Mouse (Mus musculus): Measurements from ENCODE around the gene Mrnip. TPM values are rescaled to one million over a fixed set of nuclear protein-coding genes. Genes with fewer than 3 reads are reported as not detected.
A peak's percentile ranks its signal among the peaks of the same experiment; 100 is the strongest.

Mrnip gene
- polyA plus RNA-seq, 1 experiment, result 3.8 TPM

GRCm38 (mm10) chr11:50217811-50218210 lies 43.6 kb downstream of the Mrnip start:
- WGBS, result 59% methylated on average over 4 of the region's 4 CpGs
- 0 out of 2 replicates have a peak overlapping the region, but pooled peaks have one; percentile 8 for H3K27ac ChIP-seq (ENCODE audit: insufficient read depth, low read depth, low read length)
- H3K27me3 ChIP-seq (ENCODE audit: control insufficient read depth, insufficient read depth, low read length), result no peaks in the 10 kb centered on the region
- peaks cover 17% of the 10 kb centered on the region for H3K4me1 ChIP-seq (ENCODE audit: control insufficient read depth, insufficient read depth, insufficient read length, low read length)
- TF ChIP-seq CTCF (IDR thresholded peaks at IDR 0.05; ENCODE audit: extremely low read depth, insufficient read length, insufficient replicate concordance, low read depth, low read length), result no peak
- H3K36me3 ChIP-seq (ENCODE audit: control insufficient read depth, insufficient read depth, low read length), result no peaks in the 10 kb centered on the region
- no peak overlapping the region for H3K4me3 ChIP-seq (ENCODE audit: low read depth, low read length)

GRCm38 (mm10) chr11:50219833-50220232 lies 45.6 kb downstream of the Mrnip start:
- Histone ChIP-seq H3K4me3 (ENCODE audit: low read depth, low read length) (no peak overlapping the region), H3K27me3 (ENCODE audit: control insufficient read depth, insufficient read depth, low read length) (no peaks in the 10 kb centered on the region), H3K36me3 (ENCODE audit: control insufficient read depth, insufficient read depth, low read length) (no peaks in the 10 kb centered on the region), H3K27ac (ENCODE audit: insufficient read depth, low read depth, low read length) (no peak overlapping the region), H3K4me1 (ENCODE audit: control insufficient read depth, insufficient read depth, insufficient read length, low read length) (peaks cover 10% of the 10 kb centered on the region)
- WGBS, result 39% methylated on average over 2 of the region's 2 CpGs
- TF ChIP-seq POLR2A (IDR thresholded peaks at IDR 0.05; ENCODE audit: low read depth, low read length) (no peak), CTCF (IDR thresholded peaks at IDR 0.05; ENCODE audit: extremely low read depth, insufficient read length, insufficient replicate concordance, low read depth, low read length) (no peak)

- Histone ChIP-seq H3K36me3 (ENCODE audit: control insufficient read depth, insufficient read depth, low read length) (no peaks in the 10 kb centered on the region), H3K4me3 (ENCODE audit: low read depth, low read length) (peak overlapping the region; percentile 2), H3K27me3 (ENCODE audit: control insufficient read depth, insufficient read depth, low read length) (no peaks in the 10 kb centered on the region), H3K4me1 (ENCODE audit: control insufficient read depth, insufficient read depth, insufficient read length, low read length) (peaks cover 24% of the 10 kb centered on the region), H3K27ac (ENCODE audit: insufficient read depth, low read depth, low read length) (0 out of 2 replicates have a peak overlapping the region, but pooled peaks have one; percentile 7)
- 29% methylated on average over 7 of the region's 7 CpGs for WGBS
- TF ChIP-seq CTCF (IDR thresholded peaks at IDR 0.05; ENCODE audit: extremely low read depth, insufficient read length, insufficient replicate concordance, low read depth, low read length) (no peak), POLR2A (IDR thresholded peaks at IDR 0.05; ENCODE audit: low read depth, low read length) (no peak)
These were observed 48.5 kb downstream of the Mrnip start for GRCm38 (mm10) chr11:50222559-50223276.

- peaks cover 32% of the 10 kb centered on the region for H3K4me1 ChIP-seq (ENCODE audit: control insufficient read depth, insufficient read depth, insufficient read length, low read length)
- TF ChIP-seq CTCF (IDR thresholded peaks at IDR 0.05; ENCODE audit: extremely low read depth, insufficient read length, insufficient replicate concordance, low read depth, low read length) (no peak), POLR2A (IDR thresholded peaks at IDR 0.05; ENCODE audit: low read depth, low read length) (no peak; the same call in 1 of the 2 replicates)
- H3K27ac ChIP-seq (ENCODE audit: insufficient read depth, low read depth, low read length), result peak overlapping the region; percentile 90
- no peaks in the 10 kb centered on the region for H3K27me3 ChIP-seq (ENCODE audit: control insufficient read depth, insufficient read depth, low read length)
- peak overlapping the region; percentile 91 for H3K4me3 ChIP-seq (ENCODE audit: low read depth, low read length)
- WGBS, result 3% methylated on average over 17 of the region's 17 CpGs
- no peaks in the 10 kb centered on the region for H3K36me3 ChIP-seq (ENCODE audit: control insufficient read depth, insufficient read depth, low read length)
These were observed 49.8 kb downstream of the Mrnip start for GRCm38 (mm10) chr11:50223783-50224662.

GRCm38 (mm10) chr11:50224671-50225530 lies 50.7 kb downstream of the Mrnip start:
- WGBS, result under 1% methylated on average over 70 of the region's 70 CpGs
- TF ChIP-seq CTCF (IDR thresholded peaks at IDR 0.05; ENCODE audit: extremely low read depth, insufficient read length, insufficient replicate concordance, low read depth, low read length) (no peak), POLR2A (IDR thresholded peaks at IDR 0.05; ENCODE audit: low read depth, low read length) (peak; percentile 60)
- no peaks in the 10 kb centered on the region for H3K27me3 ChIP-seq (ENCODE audit: control insufficient read depth, insufficient read depth, low read length)
- peaks cover 36% of the 10 kb centered on the region for H3K4me1 ChIP-seq (ENCODE audit: control insufficient read depth, insufficient read depth, insufficient read length, low read length)
- H3K4me3 ChIP-seq (ENCODE audit: low read depth, low read length), result peak overlapping the region; percentile 91
- H3K27ac ChIP-seq (ENCODE audit: insufficient read depth, low read depth, low read length), result peak overlapping the region; percentile 90
- H3K36me3 ChIP-seq (ENCODE audit: control insufficient read depth, insufficient read depth, low read length), result no peaks in the 10 kb centered on the region

GRCm38 (mm10) chr11:50225611-50226378 lies 51.6 kb downstream of the Mrnip start:
- 1% methylated on average over 34 of the region's 34 CpGs for WGBS
- TF ChIP-seq POLR2A (IDR thresholded peaks at IDR 0.05; ENCODE audit: low read depth, low read length) (0 out of 2 replicates have a peak, but pooled peaks have one; percentile 5), CTCF (IDR thresholded peaks at IDR 0.05; ENCODE audit: extremely low read depth, insufficient read length, insufficient replicate concordance, low read depth, low read length) (no peak)
- Histone ChIP-seq H3K27me3 (ENCODE audit: control insufficient read depth, insufficient read depth, low read length) (no peaks in the 10 kb centered on the region), H3K36me3 (ENCODE audit: control insufficient read depth, insufficient read depth, low read length) (peaks cover 3% of the 10 kb centered on the region; the same call in 1 of the 2 replicates), H3K4me3 (ENCODE audit: low read depth, low read length) (peak overlapping the region; percentile 91), H3K27ac (ENCODE audit: insufficient read depth, low read depth, low read length) (peak overlapping the region; percentile 62), H3K4me1 (ENCODE audit: control insufficient read depth, insufficient read depth, insufficient read length, low read length) (peaks cover 44% of the 10 kb centered on the region)
